11 mouse cellular contexts compared by ENCODE assay signal in the genomic region with DNA sequence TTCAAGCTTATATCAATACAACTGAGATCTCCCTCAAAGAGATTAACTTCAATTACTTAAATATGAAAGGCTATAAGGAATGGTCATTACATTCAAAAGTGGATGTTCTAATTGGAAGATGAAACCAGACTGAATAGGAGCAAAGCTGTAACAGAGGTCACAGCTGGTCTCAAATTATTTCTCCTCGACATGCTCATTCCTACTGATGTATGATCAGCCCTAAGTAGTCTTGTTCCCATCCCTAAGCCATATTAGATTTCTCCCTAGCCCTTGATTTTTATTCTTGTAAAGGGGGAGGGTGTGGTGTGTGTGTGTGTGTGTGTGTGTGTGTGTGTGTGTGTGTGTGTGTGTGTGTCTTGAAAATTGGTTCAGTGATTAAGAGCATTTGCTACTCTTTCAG.
"Had no signal": no experiment of that assay in that cellular context is flagged by ENCODE, and none has a peak within 500 bp of the region (broad histone marks: within the 10 kb centered on the region; RNA-seq: fewer than 3 reads in every experiment).

No protein-coding gene starts in this region.

- H3K9ac ChIP-seq: limb, embryonic 13.5 days; liver, embryonic 14.5 days had no signal

- H3K27ac ChIP-seq: layer of hippocampus, adult 2 months; limb, embryonic 13.5 days; liver, embryonic 14.5 days; stomach, postnatal 0 days had no signal

- DNase-seq: kidney, postnatal 4 days; lung, adult 18-20 months; right cerebral cortex, adult 18-20 months; right cerebral cortex, postnatal 25 days; thymus, postnatal 4 days had no signal

- H3K9me3 ChIP-seq: limb, embryonic 13.5 days had no signal

- H3K4me2 ChIP-seq: limb, embryonic 13.5 days had no signal

- H3K36me3 ChIP-seq: limb, embryonic 13.5 days had no signal

- H3K27me3 ChIP-seq: limb, embryonic 13.5 days had no signal

- ATAC-seq: intestine, embryonic 16.5 days; midbrain, embryonic 16.5 days had no signal

- H3K4me3 ChIP-seq: layer of hippocampus, adult 2 months; limb, embryonic 13.5 days had no signal
